Mouse (Mus musculus) embryonic facial prominence, embryonic 14.5 days (tissue): ENCODE measurements around the gene Parp6. TPM values are rescaled to one million over a fixed set of nuclear protein-coding genes. Genes with fewer than 3 reads are reported as not detected.

Source experiments
- ATAC-seq: fragments of 200-750 bp; cut with Nextera tagmentation; 2 replicates; pipeline ENCODE4 v1.8.0; 2017; ENCODE audit warnings: low read depth, moderate number of reproducible peaks, moderate TSS enrichment
- DNase-seq: peaks from one replicate; pipeline ENCODE4 v3.0.0-alpha.2; 2015; ENCODE audit warnings: low spot score
- H3K27ac ChIP-seq: fragments of 300-500 bp; sonication (generic); replicated peaks from 2 replicates; pipeline ENCODE4 v1.5.1; 2014; ENCODE audit warnings: low read depth, mild to moderate bottlenecking, low read length, moderate library complexity
- H3K27me3 ChIP-seq: fragments of 300-500 bp; sonication (generic); replicated peaks from 2 replicates; pipeline ENCODE4 v1.6.1; 2014; ENCODE audit warnings: low read length; ENCODE audit not compliant: control insufficient read depth, insufficient read depth
- H3K36me3 ChIP-seq: fragments of 300-500 bp; sonication (generic); 2 replicates; pipeline ENCODE4 v1.6.1; 2014; ENCODE audit warnings: low read length, mixed read lengths; ENCODE audit not compliant: control insufficient read depth, insufficient read depth
- H3K4me1 ChIP-seq: fragments of 300-500 bp; sonication (generic); 2 replicates; pipeline ENCODE4 v1.6.1; 2014; ENCODE audit warnings: antibody characterized with exemption, low read length; ENCODE audit not compliant: control insufficient read depth, insufficient read depth
- H3K4me2 ChIP-seq: fragments of 300-500 bp; sonication (generic); 2 replicates; pipeline ENCODE4 v1.6.1; 2014; ENCODE audit warnings: low read depth, mild to moderate bottlenecking, low read length, moderate library complexity, mixed read lengths
- H3K4me3 ChIP-seq: fragments of 300-500 bp; sonication (generic); 2 replicates; pipeline ENCODE4 v1.5.1; 2014; ENCODE audit warnings: low read depth, mild to moderate bottlenecking, low read length
- H3K9ac ChIP-seq: fragments of 300-500 bp; sonication (generic); 2 replicates; pipeline ENCODE4 v1.6.1; 2014; ENCODE audit warnings: low read depth, mild to moderate bottlenecking, low read length, moderate library complexity, mixed read lengths
- H3K9me3 ChIP-seq: fragments of 300-500 bp; sonication (generic); 2 replicates; pipeline ENCODE4 v1.6.1; 2016; ENCODE audit warnings: low read length; ENCODE audit not compliant: control insufficient read depth
- WGBS: fragments of 180-500 bp; shearing (Covaris S2); extraction: QIAGEN DNeasy Blood & Tissue Kit; methylation state at CpG from one replicate; pipeline ENCODE4 v1.1.7; 2014; 5-methylcytosine and 5-hydroxymethylcytosine counted together
- polyA plus RNA-seq: library from polyadenylated mRNA; unstranded; fragments of >200 nt; fragmentation: Nextera tagmentation; extraction: Ambion mirVana; gene quantifications from 2 replicates; pipeline ENCODE4 v1.2.1, GENCODE M21; 2014

Parp6 gene
- polyA plus RNA-seq, 1 experiment from 2014 or later, result 29.1 TPM

DNA sequence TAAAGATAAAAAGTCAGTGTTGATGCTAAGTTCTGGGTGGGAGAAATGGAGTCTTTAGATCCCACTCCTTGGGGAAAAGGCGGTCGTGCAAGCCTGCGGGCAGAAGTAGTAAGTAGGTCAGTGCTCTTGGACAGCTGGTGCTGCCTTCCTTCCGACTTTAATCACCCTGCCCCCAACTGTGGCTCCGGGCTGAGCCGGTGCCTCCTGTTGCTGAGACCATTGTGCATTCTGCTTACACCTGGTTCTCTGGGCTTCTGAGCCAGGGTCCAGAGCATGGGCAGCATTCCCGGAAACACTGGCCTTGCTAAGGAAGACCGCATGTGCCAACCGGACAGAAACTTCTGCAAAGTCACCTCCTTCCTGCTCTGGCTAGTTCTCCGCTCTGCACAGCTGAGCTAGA is 43.3 kb downstream of the Parp6 start:
- H3K4me1 ChIP-seq, result peaks cover 42% of the 10 kb centered on the region
- peak overlapping the region; percentile 15; the same call in 1 of the 2 replicates for H3K4me3 ChIP-seq
- DNase-seq, result peak; percentile 56

DNA sequence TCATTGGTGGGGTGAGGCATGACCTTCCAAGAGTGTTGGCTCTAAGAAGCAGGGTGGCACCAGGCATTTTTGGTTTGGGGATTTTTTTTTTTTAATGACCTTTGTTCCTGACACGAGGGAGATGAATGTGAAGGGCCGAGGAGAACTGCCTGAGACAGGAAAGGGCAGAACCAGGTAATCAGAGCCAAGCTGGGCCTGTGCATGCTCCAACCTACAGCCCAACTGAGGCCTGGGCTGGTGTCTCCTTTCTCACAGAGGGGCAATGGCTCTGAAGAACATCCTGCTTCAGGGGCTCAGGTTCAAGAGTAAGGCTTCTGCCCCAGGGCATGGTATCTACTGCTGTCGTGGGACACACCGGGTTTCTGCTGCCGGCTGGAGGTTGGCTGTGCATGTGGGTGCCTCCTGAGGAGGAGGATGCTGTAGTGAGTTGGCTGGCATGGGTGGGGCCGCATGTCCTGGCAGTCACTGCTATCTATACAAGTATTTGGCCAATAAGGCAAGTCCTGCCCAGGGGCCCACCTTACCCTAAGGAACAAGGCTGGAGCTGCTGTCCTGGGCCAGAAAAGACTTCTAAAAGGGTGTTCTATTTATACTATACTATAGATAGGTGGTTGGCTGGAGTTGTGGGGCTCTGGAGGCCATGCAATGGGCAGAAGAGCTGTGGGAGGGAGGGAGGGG is 44.4 kb downstream of the Parp6 start:
- no peak overlapping the region for H3K4me3 ChIP-seq
- peaks cover 42% of the 10 kb centered on the region for H3K4me1 ChIP-seq
- H3K27me3 ChIP-seq, result no peaks in the 10 kb centered on the region
- H3K27ac ChIP-seq, result no peak overlapping the region; the same call in 1 of the 2 replicates
- H3K9me3 ChIP-seq, result no peaks in the 10 kb centered on the region
- ATAC-seq (no peak), DNase-seq (no peak)
- H3K4me2 ChIP-seq, result peak overlapping the region; percentile 62; the same call in 1 of the 2 replicates
- WGBS, result 71% methylated on average over 6 of the region's 6 CpGs
- peaks cover 56% of the 10 kb centered on the region for H3K36me3 ChIP-seq
- no peak overlapping the region for H3K9ac ChIP-seq

More for the DNA sequence above, 43.3 kb downstream of the Parp6 start:
- H3K36me3 ChIP-seq, result peaks cover 46% of the 10 kb centered on the region
- no peak for ATAC-seq
- peak overlapping the region; percentile 62 for H3K4me2 ChIP-seq
- H3K9me3 ChIP-seq, result no peaks in the 10 kb centered on the region
- no peaks in the 10 kb centered on the region for H3K27me3 ChIP-seq
- 50% methylated on average over 10 of the region's 10 CpGs for WGBS
- peak overlapping the region; percentile 43 for H3K9ac ChIP-seq
- H3K27ac ChIP-seq, result peak overlapping the region; percentile 55

DNA sequence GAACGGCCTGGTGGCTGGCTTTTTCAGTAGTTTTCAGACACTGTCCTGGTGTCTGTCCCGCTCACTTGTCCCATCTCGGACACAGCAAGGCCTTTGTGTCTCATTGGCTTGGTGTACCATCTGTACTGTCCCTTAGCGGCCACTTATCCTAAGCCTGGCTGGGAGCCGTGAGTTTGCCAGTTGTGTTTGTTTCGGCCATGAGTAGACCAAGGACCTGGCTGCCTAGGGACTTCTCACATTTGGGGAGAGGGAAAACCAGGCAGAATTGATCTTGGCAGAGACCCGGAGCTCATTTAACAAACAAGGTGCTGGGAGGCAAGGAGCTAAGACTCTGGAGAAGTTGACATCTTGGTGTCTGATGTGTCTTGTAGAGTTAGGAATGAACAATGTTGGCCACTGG is 46.1 kb downstream of the Parp6 start:
- peaks cover 36% of the 10 kb centered on the region for H3K4me1 ChIP-seq
- H3K36me3 ChIP-seq, result peaks cover 74% of the 10 kb centered on the region
- WGBS, result 79% methylated on average over 7 of the region's 7 CpGs
- H3K4me2 ChIP-seq, result no peak overlapping the region
- ATAC-seq (no peak), DNase-seq (no peak)
- no peaks in the 10 kb centered on the region for H3K27me3 ChIP-seq
- no peak overlapping the region for H3K9ac ChIP-seq
- no peaks in the 10 kb centered on the region for H3K9me3 ChIP-seq
- H3K4me3 ChIP-seq, result no peak overlapping the region
- no peak overlapping the region for H3K27ac ChIP-seq

DNA sequence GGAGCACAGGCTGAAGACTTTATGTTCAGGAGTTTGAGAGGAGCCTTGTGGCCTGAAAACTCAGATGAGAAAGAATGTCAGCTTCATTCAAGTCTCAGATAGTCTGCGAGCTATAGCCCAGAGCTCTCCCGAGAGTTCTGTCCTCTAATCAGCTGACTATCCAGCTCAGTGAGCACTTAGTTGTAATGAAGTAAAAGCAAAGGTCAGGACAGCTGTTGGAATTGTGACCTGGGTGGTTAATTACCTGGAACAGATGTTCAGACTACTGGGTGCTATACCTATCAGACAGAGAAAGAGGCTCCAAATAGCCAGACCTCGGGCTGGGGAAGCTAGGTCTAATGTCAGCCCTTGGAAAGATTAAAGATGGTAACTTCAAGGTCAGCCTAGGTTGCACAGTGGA is 46.9 kb downstream of the Parp6 start:
- Histone ChIP-seq H3K4me2 (no peak overlapping the region), H3K27ac (no peak overlapping the region), H3K4me3 (no peak overlapping the region), H3K9ac (no peak overlapping the region), H3K4me1 (peaks cover 29% of the 10 kb centered on the region), H3K36me3 (peaks cover 81% of the 10 kb centered on the region), H3K27me3 (no peaks in the 10 kb centered on the region), H3K9me3 (no peaks in the 10 kb centered on the region)
- ATAC-seq (no peak), DNase-seq (no peak)
- WGBS, result 56% methylated on average over 3 of the region's 3 CpGs

DNA sequence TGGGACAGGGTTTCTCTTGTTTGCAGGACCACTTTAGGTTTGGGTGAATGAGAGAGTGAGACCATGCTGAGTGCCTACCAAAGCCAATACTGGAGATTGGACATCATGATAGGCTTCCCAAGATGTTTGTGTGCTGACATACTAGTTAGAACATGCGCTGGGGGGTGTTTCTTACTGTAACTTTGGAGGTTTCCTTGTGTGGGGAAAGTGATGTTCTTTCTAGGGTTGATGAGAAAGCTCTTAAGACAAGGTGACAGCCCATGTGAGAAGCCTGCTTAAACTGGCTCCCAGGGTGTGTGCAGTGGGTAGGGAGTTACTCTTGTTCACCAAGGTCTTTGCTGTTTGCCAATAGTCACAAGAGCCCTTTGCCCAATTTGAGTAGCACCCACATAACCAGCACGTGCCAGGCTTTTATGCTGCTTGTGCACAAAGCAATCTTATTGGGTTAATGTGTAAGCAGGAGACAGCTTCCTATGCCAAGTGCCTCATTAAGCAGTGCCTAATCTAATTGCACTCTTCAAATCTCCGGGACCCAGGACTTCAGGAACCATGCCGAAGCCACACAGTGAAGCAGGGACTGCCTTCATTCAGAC is 47.7 kb downstream of the Parp6 start:
- Histone ChIP-seq H3K9me3 (no peaks in the 10 kb centered on the region), H3K36me3 (peaks cover 87% of the 10 kb centered on the region), H3K4me3 (no peak overlapping the region), H3K4me2 (no peak overlapping the region), H3K9ac (no peak overlapping the region), H3K27ac (no peak overlapping the region), H3K4me1 (peaks cover 21% of the 10 kb centered on the region), H3K27me3 (no peaks in the 10 kb centered on the region)
- no peak for DNase-seq
- WGBS, result 83% methylated on average over 4 of the region's 4 CpGs
- ATAC-seq, result no peak

DNA sequence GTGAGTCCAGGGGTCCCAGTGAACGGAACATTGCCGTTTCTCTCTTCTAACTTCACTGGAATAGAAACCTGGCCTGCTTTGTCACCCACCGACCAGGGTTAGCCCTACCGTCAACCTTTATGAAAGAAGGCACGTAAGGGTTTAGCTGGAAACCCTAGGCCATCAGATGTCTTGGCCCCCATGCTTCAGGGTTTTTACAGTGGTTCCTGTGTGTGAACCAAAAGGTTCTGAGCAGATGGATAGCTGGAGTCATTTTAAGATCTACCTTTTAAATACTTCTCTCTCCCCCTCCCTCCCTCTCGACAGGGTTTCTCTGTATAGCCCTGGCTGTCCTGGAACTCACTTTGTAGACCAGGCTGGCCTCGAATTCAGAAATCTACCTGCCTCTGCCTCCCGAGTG is 48.9 kb downstream of the Parp6 start:
- Histone ChIP-seq H3K36me3 (peaks cover 92% of the 10 kb centered on the region), H3K27ac (no peak overlapping the region), H3K9me3 (no peaks in the 10 kb centered on the region), H3K4me1 (peaks cover 8% of the 10 kb centered on the region; the same call in 1 of the 2 replicates), H3K9ac (no peak overlapping the region), H3K4me2 (no peak overlapping the region), H3K4me3 (no peak overlapping the region), H3K27me3 (no peaks in the 10 kb centered on the region)
- no peak for ATAC-seq
- no peak for DNase-seq
- 90% methylated on average over 8 of the region's 8 CpGs for WGBS

DNA sequence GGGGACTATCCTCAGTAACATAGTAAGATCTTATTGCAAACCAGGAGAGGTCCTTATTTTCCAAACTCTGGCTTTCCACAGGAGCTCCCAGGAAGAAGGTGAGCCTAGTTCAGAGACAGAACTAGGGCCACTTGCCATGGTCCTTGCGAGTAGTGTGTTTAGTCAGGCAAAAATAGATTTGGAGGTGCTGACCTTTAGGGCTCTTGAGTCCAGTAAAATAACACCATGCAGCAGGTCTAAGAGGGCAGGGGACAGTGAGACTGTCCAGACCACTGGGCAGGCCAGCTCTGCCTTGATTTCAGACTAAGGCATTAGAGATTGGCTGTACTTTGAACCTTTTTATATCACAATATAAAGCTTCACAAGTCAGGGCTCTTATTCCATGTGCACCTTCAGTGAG is 49.7 kb downstream of the Parp6 start:
- peaks cover under 1% of the 10 kb centered on the region; the same call in 1 of the 2 replicates for H3K4me1 ChIP-seq
- no peak overlapping the region for H3K4me3 ChIP-seq
- H3K9ac ChIP-seq, result no peak overlapping the region
- WGBS, result 79% methylated on average over 1 of the region's 1 CpGs
- H3K9me3 ChIP-seq, result no peaks in the 10 kb centered on the region
- peaks cover 92% of the 10 kb centered on the region for H3K36me3 ChIP-seq
- ATAC-seq (no peak), DNase-seq (no peak)
- H3K27me3 ChIP-seq, result no peaks in the 10 kb centered on the region
- no peak overlapping the region for H3K27ac ChIP-seq
- H3K4me2 ChIP-seq, result no peak overlapping the region

DNA sequence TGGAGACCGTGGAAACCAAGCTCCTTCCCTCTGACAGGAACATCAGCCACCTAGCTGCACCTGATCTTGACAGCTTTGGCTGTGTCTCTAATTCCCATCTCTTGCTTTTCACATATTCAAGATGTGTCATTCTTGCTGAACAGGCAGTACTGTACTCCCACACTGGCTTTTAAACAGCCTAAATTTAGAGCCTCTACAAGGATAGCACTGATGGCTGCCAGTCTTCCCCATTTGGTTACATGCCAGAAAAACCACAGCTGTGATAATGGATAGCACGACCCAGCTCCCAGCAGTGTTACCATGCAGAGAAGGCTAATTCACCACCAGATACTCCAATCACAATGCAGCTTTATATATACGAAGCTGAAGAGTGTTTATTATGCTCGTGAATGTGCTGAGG is 50.2 kb downstream of the Parp6 start:
- Histone ChIP-seq H3K27ac (no peak overlapping the region), H3K36me3 (peaks cover 94% of the 10 kb centered on the region), H3K9me3 (no peaks in the 10 kb centered on the region), H3K9ac (no peak overlapping the region), H3K27me3 (no peaks in the 10 kb centered on the region), H3K4me1 (no peaks in the 10 kb centered on the region), H3K4me3 (no peak overlapping the region), H3K4me2 (no peak overlapping the region)
- 80% methylated on average over 4 of the region's 4 CpGs for WGBS
- ATAC-seq (peak; percentile 28; the same call in 1 of the 2 replicates), DNase-seq (peak; percentile 35)

DNA sequence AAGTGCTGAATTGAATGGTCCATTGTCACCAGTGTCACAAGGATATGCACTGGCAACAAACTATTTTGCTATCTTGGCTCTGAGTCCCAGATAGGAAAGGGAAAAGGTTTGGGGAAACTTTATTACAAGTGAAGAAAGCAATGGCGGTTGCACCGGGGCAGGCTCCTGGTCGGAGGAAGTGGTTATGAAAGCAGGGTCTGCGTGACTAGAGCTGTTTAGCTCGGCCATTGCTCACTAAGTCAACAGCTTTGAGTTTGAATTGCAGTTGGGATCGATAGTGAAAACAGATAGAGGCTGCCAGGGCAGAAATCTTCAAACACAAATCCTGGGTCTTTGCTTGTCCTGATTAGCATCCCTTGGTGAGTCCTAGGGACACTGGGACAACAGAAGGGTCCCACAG is 50.8 kb downstream of the Parp6 start:
- H3K27ac ChIP-seq, result no peak overlapping the region
- peaks cover 94% of the 10 kb centered on the region for H3K36me3 ChIP-seq
- WGBS, result 84% methylated on average over 6 of the region's 6 CpGs
- DNase-seq (no peak), ATAC-seq (no peak)
- no peak overlapping the region for H3K4me3 ChIP-seq
- H3K27me3 ChIP-seq, result no peaks in the 10 kb centered on the region
- H3K9me3 ChIP-seq, result no peaks in the 10 kb centered on the region
- no peaks in the 10 kb centered on the region for H3K4me1 ChIP-seq
- H3K9ac ChIP-seq, result no peak overlapping the region
- no peak overlapping the region for H3K4me2 ChIP-seq
